Mouse (Mus musculus): ENCODE measurements around the gene Mfge8. TPM values are rescaled to one million over a fixed set of nuclear protein-coding genes. Genes with fewer than 3 reads are reported as not detected.
A peak's percentile ranks its signal among the peaks of the same experiment; 100 is the strongest.

Gene Mfge8
- polyA plus RNA-seq (2012; rRNA removed) = 115 and 166 TPM in 2 replicates

GRCm38 (mm10) chr7:79148711-79149266 lies at the start of gene Mfge8:
Gene Mfge8 (minus strand): TSS chr7:79149060.
- no peaks in the 10 kb centered on the region for H3K27me3 ChIP-seq (ENCODE audit: control insufficient read depth, insufficient read depth, low read length)
- 0% methylated on average over 39 of the region's 39 CpGs for WGBS
- H3K4me1 ChIP-seq (ENCODE audit: control insufficient read depth, insufficient read depth, insufficient read length, low read length) = peaks cover 20% of the 10 kb centered on the region
- peak within 1 kb of the TSS; percentile 73 for H3K4me3 ChIP-seq (ENCODE audit: low read depth, low read length)
- H3K27ac ChIP-seq (ENCODE audit: insufficient read depth, low read depth, low read length) = peak within 1 kb of the TSS; percentile 19
- H3K36me3 ChIP-seq (ENCODE audit: control insufficient read depth, insufficient read depth, low read length) = no peaks in the 10 kb centered on the region
- peak; percentile 67 for TF ChIP-seq POLR2A (IDR thresholded peaks at IDR 0.05; ENCODE audit: low read depth, low read length)
- TF ChIP-seq CTCF (IDR thresholded peaks at IDR 0.05; ENCODE audit: extremely low read depth, insufficient read length, insufficient replicate concordance, low read depth, low read length) = no peak

- H3K4me1 ChIP-seq (ENCODE audit: control insufficient read depth, insufficient read depth, insufficient read length, low read length) = no peaks in the 10 kb centered on the region
- no peaks in the 10 kb centered on the region for H3K36me3 ChIP-seq (ENCODE audit: control insufficient read depth, insufficient read depth, low read length)
- no peaks in the 10 kb centered on the region for H3K27me3 ChIP-seq (ENCODE audit: control insufficient read depth, insufficient read depth, low read length)
- H3K4me3 ChIP-seq (ENCODE audit: low read depth, low read length) = no peak overlapping the region
- H3K27ac ChIP-seq (ENCODE audit: insufficient read depth, low read depth, low read length) = no peak overlapping the region
- 87% methylated on average over 16 of the region's 16 CpGs for WGBS
- no peak for TF ChIP-seq CTCF (IDR thresholded peaks at IDR 0.05; ENCODE audit: extremely low read depth, insufficient read length, insufficient replicate concordance, low read depth, low read length)
- no peak for TF ChIP-seq POLR2A (IDR thresholded peaks at IDR 0.05; ENCODE audit: low read depth, low read length)
These were observed 45.9 kb upstream of the Mfge8 start for GRCm38 (mm10) chr7:79194560-79195413.

GRCm38 (mm10) chr7:79193936-79194335 lies 45.1 kb upstream of the Mfge8 start:
- TF ChIP-seq CTCF (IDR thresholded peaks at IDR 0.05; ENCODE audit: extremely low read depth, insufficient read length, insufficient replicate concordance, low read depth, low read length) = no peak
- no peak for TF ChIP-seq POLR2A (IDR thresholded peaks at IDR 0.05; ENCODE audit: low read depth, low read length)
- Histone ChIP-seq H3K4me3 (ENCODE audit: low read depth, low read length) (no peak overlapping the region), H3K36me3 (ENCODE audit: control insufficient read depth, insufficient read depth, low read length) (no peaks in the 10 kb centered on the region), H3K4me1 (ENCODE audit: control insufficient read depth, insufficient read depth, insufficient read length, low read length) (no peaks in the 10 kb centered on the region), H3K27ac (ENCODE audit: insufficient read depth, low read depth, low read length) (no peak overlapping the region), H3K27me3 (ENCODE audit: control insufficient read depth, insufficient read depth, low read length) (no peaks in the 10 kb centered on the region)
- WGBS = 70% methylated on average over 5 of the region's 5 CpGs

- H3K36me3 ChIP-seq (ENCODE audit: control insufficient read depth, insufficient read depth, low read length) = no peaks in the 10 kb centered on the region
- no peak overlapping the region for H3K27ac ChIP-seq (ENCODE audit: insufficient read depth, low read depth, low read length)
- 84% methylated on average over 5 of the region's 5 CpGs for whole genome bisulfite sequencing
- no peak overlapping the region for H3K4me3 ChIP-seq (ENCODE audit: low read depth, low read length)
- H3K4me1 ChIP-seq (ENCODE audit: control insufficient read depth, insufficient read depth, insufficient read length, low read length) = no peaks in the 10 kb centered on the region
- H3K27me3 ChIP-seq (ENCODE audit: control insufficient read depth, insufficient read depth, low read length) = no peaks in the 10 kb centered on the region
- TF ChIP-seq CTCF (IDR thresholded peaks at IDR 0.05; ENCODE audit: extremely low read depth, insufficient read length, insufficient replicate concordance, low read depth, low read length) = no peak
- no peak for TF ChIP-seq POLR2A (IDR thresholded peaks at IDR 0.05; ENCODE audit: low read depth, low read length)
These were observed 42.6 kb upstream of the Mfge8 start for GRCm38 (mm10) chr7:79191501-79191900.

- Histone ChIP-seq H3K27me3 (ENCODE audit: control insufficient read depth, insufficient read depth, low read length) (no peaks in the 10 kb centered on the region), H3K36me3 (ENCODE audit: control insufficient read depth, insufficient read depth, low read length) (no peaks in the 10 kb centered on the region), H3K4me3 (ENCODE audit: low read depth, low read length) (no peak overlapping the region), H3K4me1 (ENCODE audit: control insufficient read depth, insufficient read depth, insufficient read length, low read length) (no peaks in the 10 kb centered on the region), H3K27ac (ENCODE audit: insufficient read depth, low read depth, low read length) (no peak overlapping the region)
- no peak for TF ChIP-seq POLR2A (IDR thresholded peaks at IDR 0.05; ENCODE audit: low read depth, low read length)
- no peak for TF ChIP-seq CTCF (IDR thresholded peaks at IDR 0.05; ENCODE audit: extremely low read depth, insufficient read length, insufficient replicate concordance, low read depth, low read length)
- 52% methylated on average over 3 of the region's 3 CpGs for WGBS
These were observed 41.7 kb upstream of the Mfge8 start for GRCm38 (mm10) chr7:79190592-79190991.

- 28% methylated on average over 3 of the region's 5 CpGs for WGBS
- no peak for TF ChIP-seq POLR2A (IDR thresholded peaks at IDR 0.05; ENCODE audit: low read depth, low read length)
- no peak for TF ChIP-seq CTCF (IDR thresholded peaks at IDR 0.05; ENCODE audit: extremely low read depth, insufficient read length, insufficient replicate concordance, low read depth, low read length)
- Histone ChIP-seq H3K27ac (ENCODE audit: insufficient read depth, low read depth, low read length) (no peak overlapping the region), H3K36me3 (ENCODE audit: control insufficient read depth, insufficient read depth, low read length) (no peaks in the 10 kb centered on the region), H3K4me3 (ENCODE audit: low read depth, low read length) (no peak overlapping the region), H3K4me1 (ENCODE audit: control insufficient read depth, insufficient read depth, insufficient read length, low read length) (no peaks in the 10 kb centered on the region), H3K27me3 (ENCODE audit: control insufficient read depth, insufficient read depth, low read length) (no peaks in the 10 kb centered on the region)
These were observed 40.4 kb upstream of the Mfge8 start for GRCm38 (mm10) chr7:79189211-79189610.

GRCm38 (mm10) chr7:79187591-79187990 lies 38.7 kb upstream of the Mfge8 start:
- no peak for TF ChIP-seq POLR2A (IDR thresholded peaks at IDR 0.05; ENCODE audit: low read depth, low read length)
- TF ChIP-seq CTCF (IDR thresholded peaks at IDR 0.05; ENCODE audit: extremely low read depth, insufficient read length, insufficient replicate concordance, low read depth, low read length) = no peak
- WGBS = 96% methylated on average over 2 of the region's 2 CpGs
- no peak overlapping the region for H3K4me3 ChIP-seq (ENCODE audit: low read depth, low read length)
- H3K27ac ChIP-seq (ENCODE audit: insufficient read depth, low read depth, low read length) = no peak overlapping the region
- no peaks in the 10 kb centered on the region for H3K4me1 ChIP-seq (ENCODE audit: control insufficient read depth, insufficient read depth, insufficient read length, low read length)
- no peaks in the 10 kb centered on the region for H3K36me3 ChIP-seq (ENCODE audit: control insufficient read depth, insufficient read depth, low read length)
- no peaks in the 10 kb centered on the region for H3K27me3 ChIP-seq (ENCODE audit: control insufficient read depth, insufficient read depth, low read length)
